Mouse (Mus musculus): ENCODE results near the gene Cxcl17. TPM values are rescaled to one million over a fixed set of nuclear protein-coding genes. Genes with fewer than 3 reads are reported as not detected.

Cxcl17 gene
- polyA plus RNA-seq, 1 experiment = 41.1 TPM

DNA sequence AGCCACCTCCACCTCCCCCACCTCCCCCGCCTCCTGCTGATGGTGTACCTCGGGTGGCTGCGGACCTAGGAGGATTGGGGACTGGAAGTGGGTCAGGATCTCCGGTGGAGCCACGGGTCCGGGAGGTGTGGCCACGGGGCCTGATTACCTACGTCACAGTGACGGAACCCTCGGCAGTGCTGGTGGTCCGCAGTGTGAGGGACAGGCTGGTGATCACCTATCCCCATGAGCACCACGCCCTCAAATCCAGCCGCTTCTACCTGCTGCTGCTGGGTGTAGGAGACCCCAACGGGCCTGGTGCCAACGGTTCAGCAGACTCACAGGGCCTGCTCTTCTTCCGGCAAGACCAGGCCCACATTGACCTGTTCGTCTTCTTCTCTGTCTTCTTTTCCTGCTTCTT lies 49.1 kb downstream of the Cxcl17 start:
- Histone ChIP-seq H3K4me3 (replicated peaks; ENCODE audit: extremely low read depth, low read depth, low read length) (no peak overlapping the region), H3K4me1 (ENCODE audit: control insufficient read depth, insufficient read depth, low read length) (no peaks in the 10 kb centered on the region; the same call in 1 of the 2 replicates)
- no peak for DNase-seq
- 91% methylated on average over 17 of the region's 17 CpGs for WGBS
- TF ChIP-seq POLR2A (IDR thresholded peaks at IDR 0.05; ENCODE audit: borderline replicate concordance, extremely low read depth, low read depth, low read length) (no peak), CTCF (IDR thresholded peaks at IDR 0.05; ENCODE audit: insufficient read depth, low read length) (no peak)

DNA sequence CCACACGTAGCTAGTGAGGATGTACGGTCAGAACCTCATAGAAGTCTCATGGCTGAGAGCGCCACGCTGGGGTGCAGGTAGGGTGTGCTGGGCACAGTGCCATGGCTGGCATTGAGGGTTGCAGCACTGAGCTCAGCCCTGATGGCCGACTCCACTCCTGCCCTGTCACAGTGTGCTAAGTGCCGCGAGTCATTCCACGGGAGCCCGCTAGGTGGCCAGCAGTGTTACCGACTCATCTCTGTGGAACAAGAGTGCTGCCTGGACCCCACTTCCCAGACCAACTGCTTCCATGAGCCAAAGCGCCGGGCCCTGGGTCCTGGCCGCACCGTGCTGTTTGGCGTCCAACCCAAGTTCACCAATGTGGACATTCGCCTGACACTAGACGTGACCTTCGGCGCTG lies 49.5 kb downstream of the Cxcl17 start:
- peak; percentile 25 for DNase-seq
- Histone ChIP-seq H3K4me3 (replicated peaks; ENCODE audit: extremely low read depth, low read depth, low read length) (no peak overlapping the region), H3K4me1 (ENCODE audit: control insufficient read depth, insufficient read depth, low read length) (no peaks in the 10 kb centered on the region; the same call in 1 of the 2 replicates)
- WGBS = 88% methylated on average over 19 of the region's 19 CpGs
- TF ChIP-seq POLR2A (IDR thresholded peaks at IDR 0.05; ENCODE audit: borderline replicate concordance, extremely low read depth, low read depth, low read length) = no peak
- no peak for TF ChIP-seq CTCF (IDR thresholded peaks at IDR 0.05; ENCODE audit: insufficient read depth, low read length)

DNA sequence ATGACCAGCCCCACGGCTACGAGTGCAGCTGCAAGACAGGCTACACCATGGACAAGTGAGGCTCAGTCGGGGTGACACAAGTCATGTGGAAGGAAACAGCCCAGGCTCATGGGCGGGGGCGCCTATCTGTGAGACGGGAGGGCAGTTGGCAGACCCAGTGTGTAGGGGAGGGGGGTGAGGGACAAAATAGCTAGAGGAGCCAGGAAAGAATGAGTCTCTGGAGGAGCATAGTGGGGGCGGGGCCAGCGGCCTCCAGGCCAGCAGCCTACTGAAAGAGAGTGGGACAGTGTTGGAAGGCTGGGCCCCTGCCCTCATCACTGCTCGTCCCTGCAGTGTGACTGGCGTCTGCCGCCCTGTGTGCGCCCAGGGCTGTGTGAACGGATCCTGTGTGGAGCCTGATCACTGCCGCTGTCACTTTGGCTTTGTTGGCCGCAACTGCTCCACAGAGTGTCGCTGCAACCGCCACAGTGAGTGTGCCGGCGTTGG lies 53.9 kb downstream of the Cxcl17 start:
- no peak for DNase-seq
- TF ChIP-seq POLR2A (IDR thresholded peaks at IDR 0.05; ENCODE audit: borderline replicate concordance, extremely low read depth, low read depth, low read length) = no peak
- TF ChIP-seq CTCF (IDR thresholded peaks at IDR 0.05; ENCODE audit: insufficient read depth, low read length) = no peak
- Histone ChIP-seq H3K4me3 (replicated peaks; ENCODE audit: extremely low read depth, low read depth, low read length) (no peak overlapping the region), H3K4me1 (ENCODE audit: control insufficient read depth, insufficient read depth, low read length) (no peaks in the 10 kb centered on the region)
- WGBS = 83% methylated on average over 19 of the region's 19 CpGs

Other genes with a start within 250 kb of the Cxcl17 start
- 6.0 and 6.1 TPM in 2 replicates for gene Pou2f2, start 233.2 kb downstream of the Cxcl17 start, polyA plus RNA-seq (2012; rRNA removed)
- 37.6 and 42.4 TPM in 2 replicates for gene Dedd2, start 192.3 kb downstream of the Cxcl17 start, polyA plus RNA-seq (2012; rRNA removed)
- gene Zfp526, start 191.5 kb downstream of the Cxcl17 start, polyA plus RNA-seq (2012; rRNA removed) = 18.0 and 18.4 TPM in 2 replicates
- gene Gsk3a, start 175.0 kb downstream of the Cxcl17 start, polyA plus RNA-seq (2012; rRNA removed) = 104 and 116 TPM in 2 replicates
- 41.1 and 51.4 TPM in 2 replicates for gene Erf, start 162.1 kb downstream of the Cxcl17 start, polyA plus RNA-seq (2012; rRNA removed)
- 96.1 and 107 TPM in 2 replicates for gene Cic, start 145.2 kb downstream of the Cxcl17 start, polyA plus RNA-seq (2012; rRNA removed)
- gene Pafah1b3, start 114.9 kb downstream of the Cxcl17 start, polyA plus RNA-seq (2012; rRNA removed) = 42.7 and 49.1 TPM in 2 replicates
- not detected in 2 replicates for gene Prr19, start 111.5 kb downstream of the Cxcl17 start, polyA plus RNA-seq (2012; rRNA removed)
- gene Tmem145, start 106.8 kb downstream of the Cxcl17 start, polyA plus RNA-seq (2012; rRNA removed) = not detected in 2 replicates
- 46.8 and 49.8 TPM in 2 replicates for gene Megf8, start 95.7 kb downstream of the Cxcl17 start, polyA plus RNA-seq (2012; rRNA removed)
- 0.53 and 1,347 TPM in 2 replicates for gene Cnfn, start 43.2 kb downstream of the Cxcl17 start, polyA plus RNA-seq (2012; rRNA removed)
- 90.2 and 103 TPM in 2 replicates for gene Lipe, start 14.2 kb downstream of the Cxcl17 start, polyA plus RNA-seq (2012; rRNA removed)
- gene Ceacam1, start 64.7 kb upstream of the Cxcl17 start, polyA plus RNA-seq (2012; rRNA removed) = 30.9 and 38.6 TPM in 2 replicates
- gene Ceacam2, start 127.0 kb upstream of the Cxcl17 start, polyA plus RNA-seq (2012; rRNA removed) = 0.04 TPM in 1 of 2 replicates, not detected in the other
- not detected in 2 replicates for gene Erich4, start 203.0 kb upstream of the Cxcl17 start, polyA plus RNA-seq (2012; rRNA removed)
- gene Dmac2, start 206.5 kb upstream of the Cxcl17 start, polyA plus RNA-seq (2012; rRNA removed) = 36.3 and 40.9 TPM in 2 replicates
- gene B3gnt8, start 213.8 kb upstream of the Cxcl17 start, polyA plus RNA-seq (2012; rRNA removed) = 15.5 and 15.8 TPM in 2 replicates
- 140 and 143 TPM in 2 replicates for gene Bckdha, start 246.1 kb upstream of the Cxcl17 start, polyA plus RNA-seq (2012; rRNA removed)
- gene Exosc5, start 246.3 kb upstream of the Cxcl17 start, polyA plus RNA-seq (2012; rRNA removed) = 53.1 and 60.8 TPM in 2 replicates